Mouse (Mus musculus): ENCODE measurements around the gene Zpld1. TPM values are rescaled to one million over a fixed set of nuclear protein-coding genes. Genes with fewer than 3 reads are reported as not detected.

Zpld1 gene
- polyA plus RNA-seq, 1 experiment = not detected

- no peak overlapping the region for H3K27ac ChIP-seq (ENCODE audit: insufficient read depth, low read depth, low read length)
- no peak overlapping the region for H3K4me3 ChIP-seq (ENCODE audit: low read depth, low read length)
- TF ChIP-seq CTCF (IDR thresholded peaks at IDR 0.05; ENCODE audit: extremely low read depth, insufficient read length, insufficient replicate concordance, low read depth, low read length) = no peak
- TF ChIP-seq POLR2A (IDR thresholded peaks at IDR 0.05; ENCODE audit: low read depth, low read length) = no peak
- WGBS = 82% methylated on average over 1 of the region's 1 CpGs
- H3K4me1 ChIP-seq (ENCODE audit: control insufficient read depth, insufficient read depth, insufficient read length, low read length) = no peaks in the 10 kb centered on the region
- H3K27me3 ChIP-seq (ENCODE audit: control insufficient read depth, insufficient read depth, low read length) = no peaks in the 10 kb centered on the region
- H3K36me3 ChIP-seq (ENCODE audit: control insufficient read depth, insufficient read depth, low read length) = no peaks in the 10 kb centered on the region
Observed at GRCm38 (mm10) chr16:55185370-55185769, 112.4 kb downstream of the Zpld1 start.

All from small intestine, adult 2 months (tissue).